Mouse (Mus musculus) limb, embryonic 11.5 days (tissue): Measurements from ENCODE around the gene Dleu7. TPM values are rescaled to one million over a fixed set of nuclear protein-coding genes. Genes with fewer than 3 reads are reported as not detected.

Experiments used
- ATAC-seq: fragments of 200-750 bp; cut with Nextera tagmentation; 2 replicates; pipeline ENCODE4 v1.8.0; 2017; ENCODE audit warnings: low read depth; ENCODE audit not compliant: insufficient number of reproducible peaks, low FRiP score, low TSS enrichment
- DNase-seq: peaks from one replicate; pipeline ENCODE4 v3.0.0-alpha.2; 2015; ENCODE audit warnings: low spot score
- H3K27ac ChIP-seq: fragments of 300-500 bp; sonication (generic); replicated peaks from 2 replicates; pipeline ENCODE4 v1.5.1; 2014; ENCODE audit warnings: low read depth, mild to moderate bottlenecking, low read length
- H3K27me3 ChIP-seq: fragments of 300-500 bp; sonication (generic); 2 replicates; pipeline ENCODE4 v1.6.1; 2014; ENCODE audit warnings: mild to moderate bottlenecking, low read length, mixed read lengths; ENCODE audit not compliant: control insufficient read depth, insufficient read depth
- H3K36me3 ChIP-seq: fragments of 300-500 bp; sonication (generic); 2 replicates; pipeline ENCODE4 v1.6.1; 2014; ENCODE audit warnings: mild to moderate bottlenecking, low read length, moderate library complexity, mixed read lengths; ENCODE audit not compliant: control insufficient read depth, insufficient read depth
- H3K4me1 ChIP-seq: fragments of 300-500 bp; sonication (generic); 2 replicates; pipeline ENCODE4 v1.6.1; 2014; ENCODE audit warnings: low read length, mixed read lengths; ENCODE audit not compliant: control insufficient read depth, insufficient read depth
- H3K4me2 ChIP-seq: fragments of 300-500 bp; sonication (generic); 2 replicates; pipeline ENCODE4 v1.6.1; 2014; ENCODE audit warnings: low read depth, mild to moderate bottlenecking, moderate library complexity; ENCODE audit not compliant: severe bottlenecking
- H3K4me3 ChIP-seq: fragments of 300-500 bp; sonication (generic); 2 replicates; pipeline ENCODE4 v1.5.1; 2014; ENCODE audit warnings: low read depth, low read length
- H3K9ac ChIP-seq: fragments of 300-500 bp; sonication (generic); 2 replicates; pipeline ENCODE4 v1.6.1; 2014; ENCODE audit warnings: mild to moderate bottlenecking, low read length
- H3K9me3 ChIP-seq: fragments of 300-500 bp; sonication (generic); 2 replicates; pipeline ENCODE4 v1.6.1; 2016; ENCODE audit warnings: low read length; ENCODE audit not compliant: control insufficient read depth
- WGBS: fragments of 180-500 bp; shearing (Covaris S2); extraction: QIAGEN DNeasy Blood & Tissue Kit; methylation state at CpG from one replicate; pipeline ENCODE4 v1.1.7; 2014; 5-methylcytosine and 5-hydroxymethylcytosine counted together
- polyA plus RNA-seq: library from polyadenylated mRNA; unstranded; fragments of >200 nt; fragmentation: Nextera tagmentation; extraction: Ambion mirVana; gene quantifications from 2 replicates; pipeline ENCODE4 v1.2.1, GENCODE M21; 2014

Gene Dleu7
- polyA plus RNA-seq, 1 experiment from 2014 or later = 0.85 TPM

DNA sequence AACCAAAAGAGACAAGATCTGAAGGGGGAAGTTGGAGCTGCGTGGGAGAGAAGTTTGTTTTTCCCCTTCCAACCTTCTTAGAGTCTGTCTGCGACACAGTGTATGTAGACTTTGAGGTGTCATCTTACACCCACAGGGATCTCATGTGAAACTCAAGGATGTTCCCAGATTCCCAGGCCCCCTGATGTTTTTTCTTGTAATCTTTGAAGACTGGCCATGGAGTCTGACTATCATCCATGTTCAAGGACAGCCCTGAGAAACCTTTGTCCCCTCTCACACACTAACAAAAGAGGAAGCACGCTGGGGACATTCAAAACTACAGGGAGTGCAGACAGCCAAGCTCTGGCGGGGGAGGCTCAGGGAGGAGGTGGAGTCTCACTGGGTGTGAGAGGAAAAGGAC is 47.3 kb downstream of the Dleu7 start:
- Histone ChIP-seq H3K27me3 (no peaks in the 10 kb centered on the region), H3K27ac (no peak overlapping the region), H3K4me1 (no peaks in the 10 kb centered on the region), H3K9me3 (no peaks in the 10 kb centered on the region), H3K4me2 (no peak overlapping the region), H3K36me3 (no peaks in the 10 kb centered on the region), H3K4me3 (no peak overlapping the region), H3K9ac (no peak overlapping the region)
- ATAC-seq = no peak
- WGBS = 19% methylated on average over 4 of the region's 4 CpGs
- DNase-seq = no peak

- Histone ChIP-seq H3K9me3 (no peaks in the 10 kb centered on the region), H3K4me1 (no peaks in the 10 kb centered on the region), H3K36me3 (no peaks in the 10 kb centered on the region), H3K9ac (no peak overlapping the region), H3K4me2 (no peak overlapping the region), H3K27me3 (no peaks in the 10 kb centered on the region), H3K27ac (no peak overlapping the region), H3K4me3 (no peak overlapping the region)
- DNase-seq = no peak
- WGBS = 89% methylated on average over 2 of the region's 2 CpGs
- no peak for ATAC-seq
These were observed 49.3 kb downstream of the Dleu7 start for GRCm38 (mm10) chr14:62243530-62243929.

GRCm38 (mm10) chr14:62235969-62236368 is 56.9 kb downstream of the Dleu7 start:
- no peak for ATAC-seq
- no peak overlapping the region for H3K27ac ChIP-seq

DNA sequence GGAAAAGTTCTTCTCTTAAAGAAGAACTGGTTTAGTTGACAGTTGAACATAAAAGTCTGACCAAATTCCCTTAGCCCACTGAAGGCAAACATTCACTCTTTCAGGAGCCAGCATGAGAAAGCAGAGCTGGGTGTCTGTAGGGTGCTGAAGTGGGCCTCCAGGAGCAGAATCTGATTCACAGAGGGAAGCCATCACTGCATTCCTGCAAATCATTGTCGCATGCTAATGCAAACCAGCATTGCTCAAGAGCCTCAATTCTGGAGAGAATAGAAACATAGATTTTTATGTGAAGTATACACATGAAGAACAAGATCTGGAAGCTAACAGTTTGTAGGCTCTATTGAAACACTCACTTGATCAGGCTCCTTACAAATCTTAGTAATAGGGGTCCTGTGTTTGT is 57.6 kb downstream of the Dleu7 start:
- WGBS = 69% methylated on average over 1 of the region's 1 CpGs
- H3K4me1 ChIP-seq = no peaks in the 10 kb centered on the region
- H3K4me3 ChIP-seq = no peak overlapping the region
- no peaks in the 10 kb centered on the region for H3K27me3 ChIP-seq
- no peak overlapping the region for H3K4me2 ChIP-seq
- DNase-seq = no peak
- no peak overlapping the region for H3K27ac ChIP-seq
- H3K9me3 ChIP-seq = no peaks in the 10 kb centered on the region
- H3K9ac ChIP-seq = no peak overlapping the region
- ATAC-seq = no peak
- no peaks in the 10 kb centered on the region for H3K36me3 ChIP-seq

More at GRCm38 (mm10) chr14:62235969-62236368, 56.9 kb downstream of the Dleu7 start:
- Histone ChIP-seq H3K27me3 (no peaks in the 10 kb centered on the region), H3K4me3 (no peak overlapping the region), H3K9me3 (no peaks in the 10 kb centered on the region), H3K4me1 (no peaks in the 10 kb centered on the region), H3K36me3 (no peaks in the 10 kb centered on the region), H3K9ac (no peak overlapping the region), H3K4me2 (no peak overlapping the region)
- DNase-seq = no peak
- WGBS = 63% methylated on average over 7 of the region's 7 CpGs

DNA sequence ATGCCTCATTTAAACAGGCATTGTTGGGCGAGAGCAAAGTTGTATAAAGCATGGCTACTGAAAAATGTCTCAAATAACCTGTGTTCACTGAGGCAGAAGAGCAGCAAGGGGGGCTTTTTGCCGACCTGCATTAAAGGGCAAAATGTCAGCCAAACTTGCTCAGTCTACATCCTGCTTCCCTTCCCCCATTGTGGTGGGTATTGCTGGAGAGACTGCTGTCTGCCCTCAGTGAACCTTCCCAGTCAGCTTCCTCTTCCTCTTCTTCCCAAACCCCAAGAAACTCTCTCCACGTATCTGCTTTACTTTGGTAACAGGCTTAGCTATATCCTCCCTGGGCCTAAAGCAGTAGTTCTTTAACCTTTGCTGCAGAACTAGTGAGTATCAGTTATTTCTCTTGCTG is 61.9 kb downstream of the Dleu7 start:
- no peak for ATAC-seq

DNA sequence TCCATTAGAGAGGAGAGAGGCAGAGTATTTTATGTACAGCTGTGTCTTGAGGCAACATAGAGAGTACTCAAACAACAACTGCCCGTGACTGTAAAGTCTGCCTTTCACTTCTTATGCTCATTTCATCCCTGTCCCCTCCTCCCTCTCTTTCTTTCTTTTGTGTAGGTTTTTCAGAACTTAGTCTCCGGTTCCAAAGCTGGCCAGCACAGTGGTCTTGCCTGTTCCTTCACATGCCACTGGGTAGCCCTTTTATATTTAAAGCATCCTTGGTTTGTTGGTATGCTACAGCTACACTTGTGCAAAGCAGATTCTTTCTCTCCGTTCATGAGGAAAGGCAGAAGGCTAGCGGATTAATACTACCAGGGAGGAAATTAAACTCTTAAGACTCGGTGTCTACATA is 65.7 kb downstream of the Dleu7 start:
- H3K4me2 ChIP-seq = no peak overlapping the region

More for the DNA sequence above, 61.9 kb downstream of the Dleu7 start:
- no peaks in the 10 kb centered on the region for H3K4me1 ChIP-seq
- no peak overlapping the region for H3K9ac ChIP-seq
- H3K4me3 ChIP-seq = no peak overlapping the region
- H3K4me2 ChIP-seq = no peak overlapping the region
- WGBS = 74% methylated on average over 3 of the region's 3 CpGs
- H3K9me3 ChIP-seq = no peaks in the 10 kb centered on the region
- no peak for DNase-seq
- no peak overlapping the region for H3K27ac ChIP-seq
- no peaks in the 10 kb centered on the region for H3K36me3 ChIP-seq
- H3K27me3 ChIP-seq = no peaks in the 10 kb centered on the region

GRCm38 (mm10) chr14:62226576-62227047 is 66.2 kb downstream of the Dleu7 start:
- H3K36me3 ChIP-seq = no peaks in the 10 kb centered on the region
- no peak overlapping the region for H3K4me3 ChIP-seq
- no peaks in the 10 kb centered on the region for H3K4me1 ChIP-seq
- H3K9ac ChIP-seq = no peak overlapping the region
- ATAC-seq (no peak), DNase-seq (no peak)
- H3K4me2 ChIP-seq = no peak overlapping the region
- no peak overlapping the region for H3K27ac ChIP-seq
- no peaks in the 10 kb centered on the region for H3K9me3 ChIP-seq
- H3K27me3 ChIP-seq = no peaks in the 10 kb centered on the region
- 80% methylated on average over 11 of the region's 11 CpGs for WGBS

More for the DNA sequence above, 65.7 kb downstream of the Dleu7 start:
- no peaks in the 10 kb centered on the region for H3K36me3 ChIP-seq
- 84% methylated on average over 5 of the region's 5 CpGs for WGBS
- H3K4me3 ChIP-seq = no peak overlapping the region
- no peak overlapping the region for H3K27ac ChIP-seq
- H3K27me3 ChIP-seq = no peaks in the 10 kb centered on the region
- ATAC-seq = no peak
- DNase-seq = no peak
- H3K4me1 ChIP-seq = no peaks in the 10 kb centered on the region
- no peak overlapping the region for H3K9ac ChIP-seq
- no peaks in the 10 kb centered on the region for H3K9me3 ChIP-seq

Other genes with a start within 250 kb of the Dleu7 start
- 59.0 and 61.1 TPM in 2 replicates for gene Rnaseh2b, start 458 bp downstream of the Dleu7 start, polyA plus RNA-seq
- 0.05 and 0.20 TPM in 2 replicates for gene Gucy1b2, start 163.2 kb upstream of the Dleu7 start, polyA plus RNA-seq